Mouse (Mus musculus) layer of hippocampus, adult 2 months (tissue): ENCODE data around the gene Igf1r. TPM values are rescaled to one million over a fixed set of nuclear protein-coding genes. Genes with fewer than 3 reads are reported as not detected.
A peak's percentile ranks its signal among the peaks of the same experiment; 100 is the strongest.
"Not testable (repeated sequence)": the region's sequence is repeated elsewhere in the genome, so short reads cannot be mapped to it uniquely, and the experiment has no call there.

Experiments
- DNase-seq, 2 experiments: peaks; one replicate each; pipeline ENCODE4 v3.0.0; 2022; ENCODE audit warnings: low spot score in 2 of 2
- H3K27ac ChIP-seq: fragments of 200-600 bp; 2 replicates; pipeline ENCODE4 v1.8.1; 2022
- H3K4me3 ChIP-seq: fragments of 200-600 bp; 2 replicates; pipeline ENCODE4 v1.8.1; 2022; ENCODE audit warnings: mild to moderate bottlenecking
- CTCF ChIP-seq: fragments of 200-600 bp; conservative IDR thresholded peaks from 2 replicates; pipeline ENCODE4 v1.8.1; 2022; ENCODE audit warnings: antibody characterized with exemption, mild to moderate bottlenecking, moderate library complexity
- total RNA-seq, 2 experiments: library from RNA; stranded (reverse); gene quantifications; 2 replicates each; pipeline ENCODE4 v1.2.3; 2021

Gene Igf1r
- total RNA-seq, 2 experiments from 2014 or later: 47.5 to 47.8 TPM

DNA sequence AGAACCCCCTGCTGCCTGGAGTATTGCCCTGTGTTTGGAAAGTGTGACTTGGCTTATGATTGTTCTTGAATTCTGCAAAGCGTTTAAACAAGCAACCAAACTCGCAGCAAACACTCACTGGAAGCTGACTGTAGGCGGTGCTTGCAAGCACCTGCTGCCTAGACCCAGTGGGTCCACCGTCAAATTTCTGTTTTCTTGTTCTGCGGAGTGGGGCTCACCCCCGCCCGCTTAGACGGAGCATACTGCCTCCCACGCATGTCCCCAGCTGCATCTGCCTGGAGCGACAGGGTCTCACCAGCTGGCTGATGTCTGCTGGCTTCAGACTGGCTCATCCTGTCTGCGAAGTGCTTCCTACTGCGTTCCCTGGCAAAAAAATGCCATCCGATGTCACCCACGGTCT is 311.9 kb downstream of the Igf1r start:
- H3K4me3 ChIP-seq: peak overlapping the region; percentile 51
- peak; percentile 84 to 87 for DNase-seq
- no peak; the same call in 1 of the 2 replicates for TF ChIP-seq CTCF
- H3K27ac ChIP-seq: peak overlapping the region; percentile 88

DNA sequence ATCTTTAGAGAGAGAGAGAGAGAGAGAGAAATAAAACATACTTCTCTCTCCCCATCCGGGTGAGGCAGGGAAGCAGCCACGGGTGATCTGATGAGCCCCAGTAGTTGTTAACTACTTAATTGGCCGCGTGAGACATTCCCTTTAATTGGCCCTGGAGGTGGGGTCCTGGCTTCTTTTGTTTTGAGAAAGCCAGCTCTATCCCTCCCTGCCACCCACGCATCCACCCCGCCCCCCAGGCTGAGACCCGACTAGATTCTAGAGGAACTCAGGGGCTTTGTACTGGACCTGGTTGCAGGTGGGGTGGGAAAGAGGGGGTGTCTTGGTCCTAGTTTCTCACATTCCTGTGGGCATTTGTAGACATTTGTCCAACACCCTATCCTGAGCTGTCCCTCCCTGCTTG is 312.8 kb downstream of the Igf1r start:
- no peak for DNase-seq
- no peak overlapping the region for H3K27ac ChIP-seq
- TF ChIP-seq CTCF: no peak

DNA sequence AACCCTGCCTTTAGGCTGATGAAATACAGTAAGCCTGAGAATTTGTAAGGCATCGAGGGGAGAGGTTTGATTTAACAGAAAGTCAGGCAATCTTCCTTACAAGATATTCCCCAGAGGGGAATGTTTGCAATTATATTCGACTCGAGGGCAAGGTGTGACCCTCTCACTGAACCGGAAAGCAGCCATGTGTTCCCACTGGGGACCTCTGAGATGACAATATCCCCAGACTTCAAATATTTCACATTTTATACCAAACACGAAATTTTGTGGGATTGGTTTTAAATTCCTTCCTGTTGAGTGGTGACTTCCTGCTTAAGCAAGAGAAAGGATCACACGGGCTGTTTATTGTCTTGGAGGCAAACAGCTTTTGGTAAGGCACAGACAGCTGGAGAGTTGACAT is 314.1 kb downstream of the Igf1r start:
- H3K27ac ChIP-seq: no peak overlapping the region
- TF ChIP-seq CTCF: no peak
- no peak for DNase-seq
- H3K4me3 ChIP-seq: no peak overlapping the region

More for the DNA sequence above, 312.8 kb downstream of the Igf1r start:
- H3K4me3 ChIP-seq: no peak overlapping the region

DNA sequence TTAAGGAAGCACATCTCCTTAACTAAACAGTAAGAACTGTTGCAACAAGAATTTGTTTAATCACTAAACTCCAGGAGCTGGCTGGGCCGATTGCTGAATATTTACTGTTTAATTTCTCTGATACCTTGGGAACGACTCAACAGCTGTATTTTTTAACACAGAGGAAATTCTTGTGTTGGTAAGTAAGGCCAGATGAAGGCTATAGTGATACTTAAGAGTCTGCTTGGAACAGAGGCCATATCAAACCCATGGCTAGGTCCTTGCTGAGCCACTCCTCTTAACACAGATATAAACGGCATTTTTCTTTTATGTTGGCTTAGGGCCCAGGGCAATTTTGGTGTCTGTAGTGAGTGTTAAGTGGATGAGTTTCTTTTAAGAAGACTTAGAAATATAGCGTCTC is 317.9 kb downstream of the Igf1r start:
- no peak overlapping the region for H3K4me3 ChIP-seq
- no peak overlapping the region for H3K27ac ChIP-seq
- no peak for TF ChIP-seq CTCF
- no peak for DNase-seq

DNA sequence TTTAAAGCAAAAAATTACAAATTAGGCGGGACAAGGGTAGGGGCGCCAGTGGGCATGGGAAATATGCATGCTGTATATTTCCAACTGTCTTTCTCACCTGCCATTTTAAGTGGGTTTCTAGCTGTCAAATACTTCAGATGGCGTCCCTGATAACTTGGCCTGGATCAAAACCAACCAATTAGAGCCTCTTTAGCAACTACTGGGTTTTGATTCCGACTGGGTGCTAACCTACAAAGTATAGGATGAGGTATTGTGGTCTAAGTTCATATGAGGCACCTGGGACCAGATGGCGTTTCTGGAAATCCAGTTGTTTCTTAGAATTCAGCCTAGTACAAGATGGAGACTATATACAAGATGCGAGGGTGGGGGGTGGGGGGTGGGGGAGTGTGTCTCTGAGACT is 319.2 kb downstream of the Igf1r start:
- DNase-seq: no peak
- H3K4me3 ChIP-seq: no peak overlapping the region
- no peak for TF ChIP-seq CTCF
- H3K27ac ChIP-seq: no peak overlapping the region

DNA sequence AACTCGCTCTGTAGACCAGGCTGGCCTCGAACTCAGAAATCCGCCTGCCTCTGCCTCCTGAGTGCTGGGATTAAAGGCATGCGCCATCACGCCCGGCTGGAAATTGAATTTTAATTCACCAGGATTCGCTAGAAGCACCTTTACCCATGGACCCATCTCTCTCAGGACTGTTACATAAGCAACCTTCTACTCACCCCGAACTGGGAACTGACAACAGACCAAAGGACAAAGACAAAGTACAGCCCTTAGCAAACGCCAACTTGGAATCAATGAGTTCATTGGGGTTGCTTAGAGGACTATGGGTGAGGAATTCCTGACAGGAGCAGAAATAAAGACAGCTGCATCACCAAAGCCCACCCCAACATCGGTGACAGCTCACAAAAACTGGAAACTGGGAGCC is 320.0 kb downstream of the Igf1r start:
- DNase-seq: no peak
- no peak overlapping the region for H3K27ac ChIP-seq
- no peak for TF ChIP-seq CTCF
- H3K4me3 ChIP-seq: no peak overlapping the region

DNA sequence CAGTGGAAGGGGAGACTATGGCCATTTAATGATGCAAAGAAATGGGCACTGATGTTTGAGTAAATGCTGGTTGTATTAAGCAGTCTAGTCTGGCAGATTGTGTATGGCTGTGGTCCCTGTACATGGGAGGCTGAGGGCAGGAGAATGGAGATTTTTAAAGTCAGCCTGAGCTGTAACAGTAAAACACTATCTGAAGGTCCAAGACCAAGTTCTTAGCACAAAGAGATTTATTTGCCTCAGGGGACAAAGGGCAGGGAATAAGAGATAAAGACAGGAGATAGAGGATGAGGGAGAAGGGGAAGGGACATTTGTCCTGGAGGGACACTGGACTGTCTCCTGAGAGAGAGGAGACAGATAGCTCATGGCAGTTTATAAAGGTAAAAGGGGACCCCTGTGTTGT is 320.9 kb downstream of the Igf1r start, which contains the start of gene Fam169b:
Gene Fam169b, plus strand, starts transcription at position 325 of the 400 bp plus-strand sequence.
- no peak within 1 kb of the TSS for H3K4me3 ChIP-seq
- no peak for TF ChIP-seq CTCF
- no peak within 1 kb of the TSS for H3K27ac ChIP-seq
- no peak for DNase-seq

DNA sequence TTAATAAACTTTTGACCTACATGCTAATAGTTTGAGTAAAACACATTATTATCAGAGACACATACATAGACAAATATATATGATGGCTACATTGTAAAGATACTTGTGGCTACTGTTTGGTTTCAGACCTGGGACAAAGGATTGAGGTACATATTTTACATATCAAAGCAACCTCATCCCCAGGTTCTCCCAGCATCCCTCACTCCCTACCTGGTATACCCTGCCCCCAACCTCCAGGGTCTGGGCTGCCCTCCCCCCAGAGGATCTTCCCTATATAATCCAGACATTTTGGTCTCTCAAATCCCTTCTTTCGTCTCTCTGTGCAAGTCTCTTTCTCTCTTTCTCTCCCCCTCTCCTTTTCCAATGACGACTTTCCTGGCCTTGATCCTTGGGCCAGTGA is 321.6 kb downstream of the Igf1r start:
- H3K27ac ChIP-seq: no peak overlapping the region
- DNase-seq: no peak
- TF ChIP-seq CTCF: no peak
- H3K4me3 ChIP-seq: no peak overlapping the region

DNA sequence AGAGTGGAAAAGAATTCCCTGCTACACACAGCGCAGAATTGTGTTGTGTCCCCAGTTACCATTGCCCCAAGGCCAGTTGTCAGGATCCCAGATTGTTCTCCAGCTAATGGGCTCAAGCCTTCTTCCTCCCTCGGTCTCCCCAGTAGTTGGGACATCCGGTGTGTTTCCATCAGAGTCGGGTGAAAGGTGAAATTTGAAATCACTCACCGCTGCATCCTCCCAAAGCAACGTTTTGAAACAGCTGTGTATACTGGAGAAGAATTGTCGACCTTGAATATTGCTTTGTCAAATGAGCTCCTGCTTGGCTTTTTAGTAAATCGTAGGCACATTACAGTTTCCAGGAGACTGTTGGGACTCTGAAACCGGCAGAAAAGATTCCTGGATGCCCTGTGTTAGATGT is 322.3 kb downstream of the Igf1r start:
- no peak for DNase-seq
- Histone ChIP-seq H3K27ac (no peak overlapping the region), H3K4me3 (no peak overlapping the region)
- TF ChIP-seq CTCF: no peak

DNA sequence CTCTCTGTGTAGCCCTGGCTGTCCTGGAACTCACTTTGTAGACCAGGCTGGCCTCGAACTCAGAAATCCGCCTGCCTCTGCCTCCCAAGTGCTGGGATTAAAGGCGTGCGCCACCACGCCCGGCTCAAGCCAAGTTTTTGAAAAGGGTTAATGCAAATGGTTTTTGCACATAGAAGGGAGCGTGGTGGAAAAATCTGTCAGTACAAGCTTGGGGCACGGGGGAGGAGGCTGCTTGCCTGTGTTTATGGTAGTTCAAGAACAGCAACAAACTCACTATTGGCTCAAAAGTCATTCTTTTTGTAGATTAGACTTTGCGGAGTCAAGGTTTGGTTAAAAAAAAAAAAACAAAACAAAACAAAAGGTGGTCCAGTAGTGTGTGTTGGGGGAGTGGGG is 322.8 kb downstream of the Igf1r start:
- DNase-seq, H3K27ac ChIP-seq, H3K4me3 ChIP-seq: not testable (repeated sequence)

DNA sequence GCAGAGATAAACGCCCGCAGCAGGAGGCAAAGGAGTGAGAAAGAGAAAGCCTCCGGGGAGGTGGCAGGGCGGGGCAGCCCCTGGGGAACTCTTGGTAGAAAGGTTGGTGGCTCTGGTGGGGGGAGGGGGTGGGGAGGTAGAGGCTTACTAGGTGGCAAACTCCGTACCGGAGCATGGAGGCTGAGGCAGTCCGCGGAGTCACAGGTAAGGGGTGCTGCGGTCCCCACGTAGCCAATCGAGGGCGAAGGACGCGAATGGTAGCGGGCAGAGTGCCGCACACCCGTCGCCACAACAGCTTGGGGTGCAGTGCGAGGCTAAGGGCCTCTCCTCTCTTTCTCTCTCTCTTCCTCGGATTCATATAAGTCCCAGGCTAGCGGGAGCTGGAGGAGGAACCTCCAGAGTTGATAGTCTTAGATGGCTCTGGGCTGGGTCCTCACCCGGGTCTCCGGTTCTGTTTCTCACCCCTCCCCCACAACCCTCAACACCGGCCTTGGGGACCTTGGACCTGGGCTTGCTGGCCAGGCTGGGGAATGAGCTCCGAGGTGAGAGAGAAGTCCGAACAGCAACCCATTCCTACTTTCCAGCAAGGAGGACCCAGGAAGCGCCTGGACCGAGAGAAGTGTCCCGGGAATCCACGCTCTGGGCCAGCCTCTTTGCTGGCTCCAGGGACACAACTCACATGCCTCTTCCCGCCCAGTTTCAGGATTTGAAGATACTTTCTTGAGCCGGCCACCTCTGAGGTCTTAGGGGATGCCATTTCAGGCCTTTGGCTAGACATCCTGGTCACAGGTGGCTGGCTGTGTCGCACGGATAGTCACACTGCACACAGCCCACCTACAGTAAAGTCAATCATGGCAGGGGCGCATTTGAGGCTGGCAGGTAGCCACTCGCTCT is 323.5 kb downstream of the Igf1r start:
- DNase-seq: no peak
- no peak for TF ChIP-seq CTCF
- peak overlapping the region; percentile 33 for H3K4me3 ChIP-seq
- peak overlapping the region; percentile 23; the same call in 1 of the 2 replicates for H3K27ac ChIP-seq

DNA sequence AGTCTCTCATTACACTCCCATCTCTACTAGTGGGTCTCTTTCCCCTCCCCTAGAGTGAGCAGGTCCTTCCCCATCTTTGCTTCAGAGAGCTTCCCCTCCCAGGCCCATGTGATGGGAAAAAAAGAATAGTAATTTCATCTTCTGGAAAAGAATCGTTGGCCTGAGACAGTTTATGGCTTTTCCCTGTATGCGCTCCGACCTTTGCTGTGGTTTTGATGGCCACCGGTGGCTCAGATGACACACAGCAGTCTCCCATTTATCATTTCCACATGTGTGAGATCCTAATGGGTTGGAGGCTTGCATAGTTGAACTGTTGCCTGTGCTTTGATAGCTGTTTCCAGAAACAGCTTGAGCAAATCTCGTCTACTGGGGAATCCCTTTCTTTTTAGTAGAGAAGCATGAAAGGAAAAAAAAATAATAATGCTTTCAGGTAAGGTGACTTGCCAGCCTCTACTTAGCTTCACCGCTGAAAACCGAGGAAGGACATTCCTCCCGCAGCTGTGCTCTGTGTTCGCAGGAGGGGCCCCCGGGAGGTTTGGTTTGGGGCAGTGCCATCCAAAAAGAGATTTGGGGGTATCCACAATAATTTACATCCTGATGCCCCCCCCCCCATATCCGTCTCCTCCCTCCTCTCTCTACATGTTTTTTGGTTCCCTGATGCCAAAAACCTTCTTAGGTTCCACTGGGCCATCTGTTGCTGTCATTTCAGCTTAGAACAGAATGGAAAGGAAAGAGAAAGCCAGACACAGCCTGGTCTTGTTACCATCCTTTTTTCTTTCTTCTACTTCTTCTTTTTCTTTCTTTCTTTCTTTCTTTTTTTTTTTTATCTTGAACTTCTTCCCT is 324.6 kb downstream of the Igf1r start:
- no peak for TF ChIP-seq CTCF
- peak overlapping the region; percentile 36; the same call in 1 of the 2 replicates for H3K27ac ChIP-seq
- DNase-seq: no peak
- H3K4me3 ChIP-seq: no peak overlapping the region

DNA sequence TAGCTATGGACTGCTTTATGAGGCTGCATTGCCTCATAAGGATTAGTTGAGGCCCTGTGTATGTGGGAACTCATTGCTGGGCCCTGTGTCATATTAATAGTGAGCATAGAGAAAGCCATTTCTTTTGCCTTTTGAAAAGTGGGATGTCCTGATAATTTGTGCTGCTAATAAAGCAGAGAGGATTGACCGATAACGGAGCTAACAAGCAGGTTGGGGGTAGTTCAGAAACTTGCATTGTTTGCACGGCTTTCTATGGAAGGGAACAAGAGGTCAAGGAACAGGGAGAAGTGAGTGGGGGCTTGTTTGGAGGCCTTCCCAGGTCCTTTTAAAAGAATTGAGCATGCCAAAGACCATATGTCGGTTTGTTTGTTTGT is 325.3 kb downstream of the Igf1r start:
- DNase-seq: no peak
- no peak for TF ChIP-seq CTCF
- Histone ChIP-seq H3K4me3 (no peak overlapping the region), H3K27ac (peak overlapping the region; percentile 36; the same call in 1 of the 2 replicates)

DNA sequence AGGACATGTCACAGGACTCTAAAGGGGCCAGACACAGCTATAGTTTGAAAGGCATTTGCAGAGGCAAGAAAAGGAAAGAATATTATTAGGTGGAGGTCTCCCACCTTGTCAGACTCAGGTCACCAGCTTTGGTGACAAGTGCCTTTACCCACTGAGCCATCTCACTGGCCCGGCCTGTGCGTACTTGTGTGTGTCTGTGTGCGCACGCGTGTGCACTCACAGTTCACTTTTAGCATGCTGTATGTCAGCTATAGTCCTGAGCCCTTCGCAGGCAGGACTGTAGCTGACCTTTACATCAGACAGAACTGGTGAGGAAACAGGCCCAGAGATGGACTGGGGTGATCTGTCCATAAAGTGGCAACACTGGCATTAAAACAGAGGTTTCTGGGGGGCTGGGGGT is 325.8 kb downstream of the Igf1r start:
- no peak for DNase-seq
- Histone ChIP-seq H3K4me3 (no peak overlapping the region), H3K27ac (peak overlapping the region; percentile 36; the same call in 1 of the 2 replicates)
- TF ChIP-seq CTCF: no peak
